In genomic region chr14:75148229-75148628, GRCm38 (mm10) we compare ENCODE assay signal across 13 mouse cellular contexts. TPM values are rescaled to one million over a fixed set of nuclear protein-coding genes. Genes with fewer than 3 reads are reported as not detected.
DNase-seq lines count a peak whose midpoint lies in the region; ATAC-seq and TF ChIP-seq lines count a peak whose summit lies in the region.
"Had no signal": no experiment of that assay in that cellular context is flagged by ENCODE, and none has a peak within 500 bp of the region (broad histone marks: within the 10 kb centered on the region; RNA-seq: fewer than 3 reads in every experiment).

No protein-coding gene starts in this region.

- no peak overlapping the region for H3K4me2 ChIP-seq in lung, embryonic 14.5 days
- H3K4me2 ChIP-seq: limb, embryonic 13.5 days; stomach, embryonic 15.5 days had no signal

- H3K27ac ChIP-seq in lung, embryonic 14.5 days (ENCODE audit: low read depth), result no peak overlapping the region
- H3K27ac ChIP-seq: limb, embryonic 13.5 days; stomach, embryonic 15.5 days had no signal

- H3K36me3 ChIP-seq in lung, embryonic 14.5 days (ENCODE audit: insufficient read depth), result no peaks in the 10 kb centered on the region
- H3K36me3 ChIP-seq: limb, embryonic 13.5 days; stomach, embryonic 15.5 days had no signal

- no peak overlapping the region for H3K9ac ChIP-seq in lung, embryonic 14.5 days
- H3K9ac ChIP-seq: limb, embryonic 13.5 days; stomach, embryonic 15.5 days had no signal

- no peaks in the 10 kb centered on the region for H3K9me3 ChIP-seq in lung, embryonic 14.5 days (ENCODE audit: low read depth, low read length)
- H3K9me3 ChIP-seq: limb, embryonic 13.5 days; stomach, embryonic 15.5 days had no signal

- TF ChIP-seq CTCF in lung, embryonic 14.5 days (IDR thresholded peaks at IDR 0.05; ENCODE audit: low read depth), result no peak

- no peak overlapping the region for H3K4me3 ChIP-seq in lung, embryonic 14.5 days (ENCODE audit: low read depth, low read length)
- H3K4me3 ChIP-seq: limb, embryonic 13.5 days; stomach, embryonic 15.5 days had no signal

- 54% methylated on average over 9 of the region's 9 CpGs for WGBS in lung, embryonic 14.5 days

- no peak for ATAC-seq in lung, embryonic 14.5 days (ENCODE audit: insufficient read depth)

- no peaks in the 10 kb centered on the region for H3K27me3 ChIP-seq in lung, embryonic 14.5 days (ENCODE audit: insufficient read depth, low read length)
- H3K27me3 ChIP-seq: limb, embryonic 13.5 days; stomach, embryonic 15.5 days had no signal

- DNase-seq in heart, adult 18-20 months, result peak; percentile 10 to 15
- no peak for DNase-seq in heart, adult 8-10 months (ENCODE audit: low spot score)
- peak; percentile 34 to 50 for DNase-seq in right cerebral cortex, adult 2 months (ENCODE audit: low spot score in 2 of 2)
- DNase-seq in right cerebral cortex, postnatal 25 days, result no peak
- peak; percentile 78 for DNase-seq in lung, embryonic 14.5 days
- DNase-seq in right cerebral cortex, postnatal 4 days, result peak; percentile 53
- DNase-seq in gastrocnemius, postnatal 10 days, result no peak
- DNase-seq in neural tube, embryonic 10.5 days (ENCODE audit: extremely low spot score, low spot score), result no peak
- DNase-seq: cerebellum, adult 18-20 months had no signal

- H3K4me1 ChIP-seq in lung, embryonic 14.5 days (ENCODE audit: insufficient read depth), result no peaks in the 10 kb centered on the region; the same call in 1 of the 2 replicates
- H3K4me1 ChIP-seq: limb, embryonic 13.5 days; stomach, embryonic 15.5 days had no signal

RNA-seq across cellular contexts. Expression of gene Lcp1, which starts 17.3 kb away (rescaled TPM):
- 10 to 100 TPM; 13.4 to 26.7 TPM for total RNA-seq in heart, adult 18-20 months (2021)
- 10 to 100 TPM in 3 of 4 experiments, 1 to 10 TPM in 1; 8.8 to 14.3 (median 11.4) TPM for total RNA-seq in heart, adult 8-10 months (2022)
- polyA plus RNA-seq in lung, embryonic 14.5 days (2014; fragmentation: Nextera tagmentation; extraction: Ambion mirVana), result 49.7 and 55.6 TPM in 2 replicates
- total RNA-seq in gastrocnemius, postnatal 10 days (2021), result 10 to 100 TPM; 10.0 to 19.9 TPM

RNA-seq across cellular contexts. Expression of gene Lrrc63, which starts 17.5 kb away (rescaled TPM):
- total RNA-seq in heart, adult 18-20 months (2021), result not detected
- total RNA-seq in heart, adult 8-10 months (2022), result not detected
- 0.07 and 0.09 TPM in 2 replicates for polyA plus RNA-seq in lung, embryonic 14.5 days (2014; fragmentation: Nextera tagmentation; extraction: Ambion mirVana)
- not detected for total RNA-seq in gastrocnemius, postnatal 10 days (2021)
- total RNA-seq: heart, postnatal 36 days; midbrain, postnatal 0 days had no signal
- polyA plus RNA-seq: limb, embryonic 13.5 days; midbrain, postnatal 0 days; stomach, embryonic 15.5 days had no signal

Comparison
In these comparisons a context has a peak if more than half of its experiments do, and no peak if none do; other contexts are left out.
1. DNase-seq: peak in heart, adult 18-20 months (2 of 2), right cerebral cortex, adult 2 months (2 of 2), lung, embryonic 14.5 days (single experiment) and right cerebral cortex, postnatal 4 days (single experiment); none in heart, adult 8-10 months (single experiment), right cerebral cortex, postnatal 25 days (single experiment), gastrocnemius, postnatal 10 days (single experiment) and neural tube, embryonic 10.5 days (single experiment).